ENCODE assay signal across 31 mouse cellular contexts in genomic region chr4:33570274-33570673, GRCm38 (mm10).
"Had no signal": no experiment of that assay in that cellular context is flagged by ENCODE, and none has a peak within 500 bp of the region (broad histone marks: within the 10 kb centered on the region; RNA-seq: fewer than 3 reads in every experiment).

No protein-coding gene starts in this region.

- H3K4me1 ChIP-seq: limb, embryonic 12.5 days; limb, embryonic 13.5 days; limb, embryonic 15.5 days; liver, embryonic 13.5 days; liver, embryonic 15.5 days; lung, embryonic 15.5 days; megakaryocyte, embryonic 14.5 days; midbrain, embryonic 12.5 days; midbrain, embryonic 13.5 days; neural tube, embryonic 12.5 days; neural tube, embryonic 13.5 days had no signal

- H3K4me2 ChIP-seq: limb, embryonic 12.5 days; limb, embryonic 13.5 days; limb, embryonic 15.5 days; liver, embryonic 13.5 days; liver, embryonic 15.5 days; lung, embryonic 14.5 days; lung, embryonic 15.5 days; midbrain, embryonic 11.5 days; midbrain, embryonic 12.5 days; midbrain, embryonic 13.5 days; midbrain, embryonic 15.5 days; neural tube, embryonic 12.5 days; neural tube, embryonic 13.5 days had no signal

- H3K9ac ChIP-seq: limb, embryonic 12.5 days; limb, embryonic 13.5 days; limb, embryonic 15.5 days; liver, embryonic 13.5 days; liver, embryonic 14.5 days; liver, embryonic 15.5 days; liver, postnatal 0 days; lung, embryonic 14.5 days; lung, embryonic 15.5 days; midbrain, embryonic 12.5 days; midbrain, embryonic 13.5 days; midbrain, embryonic 15.5 days; neural tube, embryonic 12.5 days; neural tube, embryonic 13.5 days had no signal

- H3K27ac ChIP-seq: limb, embryonic 10.5 days; limb, embryonic 12.5 days; limb, embryonic 13.5 days; limb, embryonic 15.5 days; liver, embryonic 13.5 days; liver, embryonic 14.5 days; liver, embryonic 15.5 days; lung, embryonic 15.5 days; macrophage; midbrain, embryonic 10.5 days; midbrain, embryonic 12.5 days; midbrain, embryonic 13.5 days; midbrain, embryonic 15.5 days; neural tube, embryonic 12.5 days; neural tube, embryonic 13.5 days had no signal

- ATAC-seq: liver, postnatal 0 days; lung, postnatal 0 days; midbrain, embryonic 13.5 days; midbrain, embryonic 15.5 days; midbrain, embryonic 16.5 days had no signal

- DNase-seq: left cerebral cortex, postnatal 4 days; liver; liver, embryonic 13.5 days; liver, postnatal 0 days; lung, adult 18-20 months; lung, adult 2 months; lung, embryonic 14.5 days; lung, postnatal 10 days; lung, postnatal 14 days; lung, postnatal 36 days; lung, postnatal 4 days; midbrain, embryonic 14.5 days had no signal

- H3K27me3 ChIP-seq: limb, embryonic 12.5 days; limb, embryonic 13.5 days; limb, embryonic 15.5 days; liver, embryonic 13.5 days; liver, embryonic 15.5 days; lung, embryonic 15.5 days; megakaryocyte, embryonic 14.5 days; midbrain, embryonic 12.5 days; midbrain, embryonic 13.5 days; midbrain, embryonic 15.5 days; neural tube, embryonic 12.5 days; neural tube, embryonic 13.5 days had no signal

- H3K36me3 ChIP-seq: limb, embryonic 10.5 days; limb, embryonic 12.5 days; limb, embryonic 13.5 days; limb, embryonic 15.5 days; liver, embryonic 13.5 days; liver, embryonic 15.5 days; lung, embryonic 15.5 days; midbrain, embryonic 10.5 days; midbrain, embryonic 12.5 days; midbrain, embryonic 13.5 days; midbrain, embryonic 15.5 days; neural tube, embryonic 12.5 days; neural tube, embryonic 13.5 days had no signal

- H3K4me3 ChIP-seq: limb, embryonic 10.5 days; limb, embryonic 12.5 days; limb, embryonic 13.5 days; limb, embryonic 15.5 days; liver, embryonic 13.5 days; liver, embryonic 15.5 days; lung, embryonic 15.5 days; megakaryocyte, embryonic 14.5 days; midbrain, embryonic 10.5 days; midbrain, embryonic 12.5 days; midbrain, embryonic 13.5 days; midbrain, embryonic 15.5 days; myocyte; neural tube, embryonic 12.5 days; neural tube, embryonic 13.5 days had no signal

- H3K9me3 ChIP-seq: limb, embryonic 10.5 days; limb, embryonic 12.5 days; limb, embryonic 15.5 days; liver, embryonic 13.5 days; liver, embryonic 15.5 days; lung, embryonic 15.5 days; midbrain, embryonic 10.5 days; midbrain, embryonic 12.5 days; midbrain, embryonic 13.5 days; midbrain, embryonic 15.5 days; neural tube, embryonic 12.5 days; neural tube, embryonic 13.5 days had no signal
